Mouse (Mus musculus) 3T3-L1 (cell line): ENCODE measurements at regions not wholly inside any gene's neighbourhood (a gene's known extent, or its start where the extent isn't known, plus 50 kb on each side); places are given as distances from the start of the nearest gene placed in this dataset.

ENCODE experiments used
- DNase-seq: peaks from one replicate; pipeline ENCODE4 v3.0.0-alpha.2; 2015; ENCODE audit warnings: low read depth, low spot score

GRCm38 (mm10) chr12:35314035-35314434 is 220.8 kb downstream of the Ahr start:
- no peak for DNase-seq

DNA sequence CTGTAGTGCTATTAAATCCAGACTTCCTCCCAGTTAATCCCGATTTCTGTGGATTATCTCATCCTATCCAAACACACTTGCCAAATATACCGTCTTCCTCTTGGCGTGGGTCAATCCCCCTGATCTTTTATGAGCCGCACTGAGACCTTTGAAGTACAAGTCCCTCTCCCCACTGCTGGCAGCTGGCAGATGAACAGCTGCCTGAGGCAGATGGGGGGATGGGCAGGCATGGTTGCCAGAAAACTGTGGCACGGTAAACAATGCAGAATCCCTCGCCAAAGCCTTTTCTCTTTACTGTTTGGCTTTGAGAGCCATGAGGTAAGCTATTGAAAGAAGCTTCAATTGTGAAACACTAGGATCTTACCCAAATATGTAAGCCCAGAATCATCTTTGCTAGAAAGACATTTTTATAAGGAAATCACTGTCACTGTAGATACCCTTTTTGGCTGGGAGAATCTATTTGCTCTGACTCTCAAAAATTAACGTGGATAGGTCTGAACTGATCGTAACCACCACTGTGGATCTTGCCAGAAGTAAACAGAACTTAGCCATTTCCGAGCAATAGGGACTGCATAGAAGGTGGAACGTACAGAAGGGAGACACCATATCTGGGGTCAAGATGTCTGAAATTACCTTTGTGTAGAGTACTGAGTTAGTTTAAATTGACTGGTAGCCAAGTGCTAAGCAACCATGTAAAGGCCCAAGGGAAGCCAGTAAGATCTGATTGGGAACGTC is 221.5 kb downstream of the Ahr start:
- DNase-seq: no peak

DNA sequence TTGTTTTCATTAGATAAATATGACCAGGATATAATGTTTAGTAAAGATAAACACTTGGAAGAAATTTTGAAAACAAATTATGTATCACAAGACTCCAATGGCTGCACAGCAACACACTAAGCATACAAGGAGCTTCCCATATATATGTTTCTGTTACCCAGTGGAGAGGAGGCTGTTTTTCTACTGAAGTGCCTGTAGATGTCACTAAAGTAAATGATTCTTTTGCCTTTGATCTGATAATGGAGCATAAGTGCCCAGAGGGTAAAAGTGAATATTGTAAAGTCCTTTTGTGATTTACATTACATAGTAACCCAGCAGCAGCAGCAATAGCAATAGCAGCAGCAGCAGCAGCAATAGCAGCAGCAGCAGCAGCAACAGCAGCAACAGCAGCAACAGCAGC is 226.3 kb downstream of the Ahr start:
- DNase-seq: peak; percentile 55

DNA sequence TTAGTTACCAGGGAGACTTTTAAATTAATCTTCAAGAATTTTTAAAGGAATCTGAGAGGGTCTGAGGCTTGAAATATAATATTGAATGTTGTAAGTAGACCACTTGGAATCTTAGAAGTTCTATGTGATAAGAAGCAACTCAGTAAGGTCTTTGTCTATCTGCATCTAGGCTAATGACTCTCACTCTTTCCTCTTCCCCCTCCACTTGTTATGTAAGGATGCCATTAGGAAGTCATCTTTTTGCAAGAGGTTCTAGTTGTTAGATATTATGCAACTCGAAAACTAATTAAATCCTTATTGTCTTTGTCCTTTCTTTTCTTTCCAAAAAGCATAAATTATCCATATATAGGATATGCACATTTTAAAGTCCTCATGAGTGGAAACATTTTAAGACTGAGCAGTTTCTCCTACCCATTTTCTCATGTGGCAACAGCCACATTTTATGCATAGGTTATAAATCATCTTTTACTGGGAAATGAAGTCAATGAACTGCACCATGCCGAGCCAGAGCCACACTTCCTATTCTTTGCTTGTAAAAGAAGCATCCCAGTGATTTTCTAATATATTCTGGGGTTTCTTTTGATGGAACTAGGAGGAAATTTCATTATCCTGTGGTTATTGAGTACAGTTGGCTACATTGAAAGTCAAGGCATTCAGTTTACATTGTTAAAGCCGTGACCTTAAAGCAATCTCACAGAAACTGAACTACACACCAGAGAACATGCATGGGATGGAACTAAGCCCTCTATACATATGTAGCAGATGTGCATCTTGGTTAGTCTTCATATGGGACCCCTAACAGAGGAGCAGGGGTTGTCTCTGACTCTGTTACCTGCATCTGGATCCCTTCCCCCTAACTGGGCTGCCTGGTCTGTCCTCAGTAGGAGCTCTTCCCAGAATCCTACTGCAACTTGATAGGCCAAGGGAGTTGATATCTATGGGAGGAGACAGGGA is 230.8 kb downstream of the Ahr start:
- DNase-seq: no peak

DNA sequence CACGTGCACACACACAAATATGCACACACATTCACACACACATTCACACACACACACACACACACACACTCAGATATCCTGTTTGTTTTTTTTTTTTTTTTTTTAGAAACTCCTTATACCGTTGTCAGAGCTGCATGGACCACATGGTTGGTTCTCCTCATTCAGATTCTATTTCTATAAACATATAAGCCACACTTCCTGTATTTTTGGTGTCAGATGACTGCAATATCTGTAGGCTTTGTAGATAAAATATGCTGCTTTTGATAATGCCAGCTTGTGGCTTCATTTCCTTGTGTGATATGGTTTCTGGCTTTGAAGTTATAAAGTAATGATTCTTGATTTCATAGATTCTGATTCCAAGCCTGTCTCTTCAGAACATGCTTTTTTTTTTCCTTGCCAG is 231.7 kb downstream of the Ahr start:
- DNase-seq: no peak

GRCm38 (mm10) chr12:35294668-35295067 is 240.2 kb downstream of the Ahr start:
- DNase-seq: peak; percentile 87

DNA sequence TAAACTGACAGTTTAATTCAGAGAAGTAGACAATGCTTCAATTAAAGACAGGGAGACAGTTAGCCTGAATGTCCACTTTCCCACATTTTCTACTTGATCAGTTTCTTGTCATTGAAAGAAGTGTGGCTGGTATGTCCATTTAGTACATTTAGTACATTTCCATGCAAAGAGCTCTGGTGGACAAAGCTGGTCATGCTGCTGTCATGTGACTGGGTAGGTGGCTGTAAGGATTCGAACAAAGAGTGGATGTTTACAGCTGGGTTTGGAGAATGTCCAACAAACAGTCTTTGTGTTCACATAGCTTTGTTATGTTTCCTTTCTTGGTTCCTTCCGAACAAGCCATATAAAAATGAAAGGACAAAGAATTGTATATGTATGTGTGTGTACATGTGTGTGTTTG is 241.3 kb downstream of the Ahr start:
- DNase-seq: peak; percentile 53

DNA sequence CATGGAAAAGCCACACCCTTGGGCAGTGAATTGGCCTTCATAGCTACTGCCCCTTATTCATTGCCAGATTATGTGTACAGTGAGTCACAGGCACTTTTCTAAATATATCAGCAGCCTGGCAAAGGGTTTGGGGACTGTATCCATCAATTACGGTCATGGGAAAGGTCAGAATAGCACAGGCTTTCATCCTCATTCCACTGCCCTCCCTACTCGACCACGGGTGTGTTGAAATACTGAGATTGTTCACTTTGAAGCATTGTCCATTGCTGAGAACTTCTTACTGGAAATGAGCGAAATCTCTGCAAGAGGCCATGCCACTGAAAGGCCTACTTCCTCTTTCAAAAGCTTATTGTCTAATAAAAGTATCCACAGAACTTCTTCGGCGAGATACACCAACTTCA is 242.9 kb downstream of the Ahr start:
- DNase-seq: peak; percentile 80

DNA sequence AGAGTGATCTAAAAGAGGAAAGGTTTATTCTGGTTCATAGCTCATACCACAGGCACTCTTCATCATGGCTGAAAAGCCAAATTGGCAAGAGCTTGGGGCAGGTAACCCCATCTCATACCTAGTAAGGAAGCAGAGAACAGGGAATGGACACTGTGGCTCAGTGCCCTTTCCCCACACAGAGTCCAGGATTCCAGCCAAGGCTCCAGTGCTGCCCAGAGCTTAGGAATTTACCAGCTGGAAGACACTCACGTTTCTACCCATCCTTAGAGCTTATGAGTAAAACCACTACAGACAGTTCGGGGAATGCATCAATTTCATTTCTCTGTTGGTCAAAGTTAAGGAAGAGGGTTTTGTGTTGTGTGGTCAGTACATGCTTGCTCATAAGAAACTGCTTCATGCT is 241.0 kb downstream of the Snx13 start:
- peak; percentile 47 for DNase-seq

DNA sequence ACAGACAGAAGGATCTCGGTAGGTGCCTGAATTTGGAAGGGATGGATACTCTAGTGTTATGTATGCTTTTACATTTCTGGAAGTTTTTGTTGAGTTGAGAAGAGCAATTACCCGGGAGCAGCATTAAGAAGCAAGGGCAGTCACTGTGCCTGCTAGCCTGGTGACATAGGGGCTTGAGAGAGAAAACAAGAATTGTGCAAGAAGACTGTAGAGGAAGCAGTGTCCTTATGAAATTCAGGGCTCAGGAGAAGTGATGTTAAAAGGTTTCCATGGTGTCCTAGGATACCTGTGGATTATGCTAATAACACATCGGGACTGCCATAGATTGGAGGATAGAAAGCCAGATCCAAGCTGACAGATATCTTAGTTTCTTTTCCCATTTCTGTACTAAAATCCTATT is 240.6 kb downstream of the Snx13 start:
- no peak for DNase-seq

- no peak for DNase-seq
Measured at GRCm38 (mm10) chr12:35286974-35287553, 240.1 kb downstream of the Snx13 start.

DNA sequence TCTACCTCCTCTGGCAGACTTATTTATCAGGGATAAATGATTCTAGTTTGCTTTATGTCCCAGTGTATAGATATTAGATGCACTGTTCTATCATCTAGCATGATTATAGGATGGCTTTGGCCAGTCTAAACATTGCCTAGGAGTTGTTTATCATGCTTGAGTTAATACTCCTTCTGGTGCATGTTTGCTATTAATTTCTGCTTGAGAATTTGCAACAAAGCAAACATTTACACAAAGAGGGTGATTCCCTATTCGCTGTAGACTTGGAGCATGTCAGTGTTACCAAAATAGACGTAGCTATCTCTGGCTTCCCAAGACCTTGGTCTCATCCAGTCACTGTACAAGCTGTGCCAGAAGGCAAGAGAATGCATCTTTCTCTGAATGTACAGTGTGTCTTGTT is 237.4 kb downstream of the Snx13 start:
- DNase-seq: no peak

- DNase-seq: no peak
Measured at GRCm38 (mm10) chr12:35283925-35284324, 236.9 kb downstream of the Snx13 start.

GRCm38 (mm10) chr12:35283407-35283806 is 236.4 kb downstream of the Snx13 start:
- no peak for DNase-seq

GRCm38 (mm10) chr12:35269465-35269864 is 222.5 kb downstream of the Snx13 start:
- DNase-seq: no peak

GRCm38 (mm10) chr12:35268006-35268405 is 221.0 kb downstream of the Snx13 start:
- peak; percentile 49 for DNase-seq

- no peak for DNase-seq
Measured at GRCm38 (mm10) chr12:35267023-35267654, 220.2 kb downstream of the Snx13 start.

DNA sequence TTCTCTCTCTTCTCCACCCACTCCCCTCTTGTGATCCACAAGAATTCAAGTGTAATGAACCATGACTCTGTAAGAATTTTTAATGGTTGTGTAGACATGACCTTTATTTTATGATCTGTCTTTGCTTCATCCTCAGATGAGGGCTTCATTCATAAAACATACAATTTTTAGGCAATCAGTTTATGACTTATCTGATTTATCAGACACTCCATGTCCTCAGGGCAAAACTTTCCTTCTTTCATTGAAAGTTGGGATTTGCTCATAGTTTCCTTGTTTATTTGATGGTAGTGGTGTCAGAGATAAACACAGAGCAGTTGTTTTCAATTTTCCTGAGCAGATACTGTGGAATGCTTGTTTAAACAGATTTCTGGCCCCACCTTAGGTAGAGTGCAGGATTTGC is 212.8 kb downstream of the Snx13 start:
- DNase-seq: peak; percentile 51

GRCm38 (mm10) chr12:35255723-35256401 is 208.9 kb downstream of the Snx13 start:
- peak; percentile 82 for DNase-seq

DNA sequence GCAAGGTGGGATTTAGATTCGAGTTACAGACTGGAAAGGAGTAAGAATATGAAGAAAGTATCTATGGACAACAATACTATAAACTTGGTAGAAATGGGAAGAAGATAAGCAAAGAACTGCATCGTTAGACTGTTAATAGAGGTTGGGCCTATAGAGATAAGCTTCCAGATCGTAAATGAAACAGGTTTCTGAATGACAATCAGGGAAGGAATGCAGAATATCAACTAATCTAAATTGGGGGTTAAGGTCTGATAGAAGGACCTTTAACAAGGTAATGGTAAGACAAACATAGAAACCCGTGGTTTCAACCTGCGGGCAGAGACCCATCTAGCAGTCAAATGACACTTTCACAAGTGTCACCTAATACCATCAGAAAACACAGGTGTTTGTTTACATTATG is 201.5 kb downstream of the Snx13 start:
- no peak for DNase-seq
